Mouse (Mus musculus) midbrain, embryonic 16.5 days (tissue): ENCODE measurements around the gene Rnf133. TPM values are rescaled to one million over a fixed set of nuclear protein-coding genes. Genes with fewer than 3 reads are reported as not detected.

Experiments used
- ATAC-seq: fragments of 200-750 bp; cut with Nextera tagmentation; 2 replicates; pipeline ENCODE4 v1.8.0; 2017; ENCODE audit warnings: moderate TSS enrichment
- H3K27ac ChIP-seq: fragments of 300-500 bp; sonication (generic); 2 replicates; pipeline ENCODE4 v1.5.1; 2014; ENCODE audit warnings: mild to moderate bottlenecking, low read length, mixed read lengths
- H3K27me3 ChIP-seq: fragments of 300-500 bp; sonication (generic); 2 replicates; pipeline ENCODE4 v1.6.1; 2014; ENCODE audit warnings: low read depth, low read length, mixed read lengths; ENCODE audit not compliant: control insufficient read depth, insufficient read depth
- H3K36me3 ChIP-seq: fragments of 300-500 bp; sonication (generic); 2 replicates; pipeline ENCODE4 v1.6.1; 2014; ENCODE audit warnings: mild to moderate bottlenecking, low read length, moderate library complexity, mixed read lengths; ENCODE audit not compliant: control insufficient read depth, insufficient read depth
- H3K4me1 ChIP-seq: fragments of 300-500 bp; sonication (generic); 2 replicates; pipeline ENCODE4 v1.6.1; 2014; ENCODE audit warnings: mild to moderate bottlenecking, low read length, mixed read lengths; ENCODE audit not compliant: control insufficient read depth, insufficient read depth
- H3K4me2 ChIP-seq: fragments of 300-500 bp; sonication (generic); 2 replicates; pipeline ENCODE4 v1.6.1; 2014; ENCODE audit warnings: mild to moderate bottlenecking, low read length, mixed read lengths
- H3K4me3 ChIP-seq: fragments of 300-500 bp; sonication (generic); 2 replicates; pipeline ENCODE4 v1.5.1; 2014; ENCODE audit warnings: low read depth, mild to moderate bottlenecking, low read length, moderate library complexity, mixed read lengths
- H3K9ac ChIP-seq: fragments of 300-500 bp; sonication (generic); 2 replicates; pipeline ENCODE4 v1.6.1; 2014; ENCODE audit warnings: low read depth, low read length, mixed read lengths
- H3K9me3 ChIP-seq: fragments of 300-500 bp; sonication (generic); replicated peaks from 2 replicates; pipeline ENCODE4 v1.6.1; 2014; ENCODE audit warnings: mild to moderate bottlenecking, low read length, mixed read lengths; ENCODE audit not compliant: control insufficient read depth, poor library complexity, severe bottlenecking
- WGBS: fragments of 180-500 bp; shearing (Covaris S2); extraction: QIAGEN DNeasy Blood & Tissue Kit; methylation state at CpG from one replicate; pipeline ENCODE4 v1.1.7; 2014; 5-methylcytosine and 5-hydroxymethylcytosine counted together
- polyA plus RNA-seq: library from polyadenylated mRNA; unstranded; fragments of >200 nt; fragmentation: Nextera tagmentation; extraction: Ambion mirVana; gene quantifications from 2 replicates; pipeline ENCODE4 v1.2.1, GENCODE M21; 2015

Gene Rnf133
- polyA plus RNA-seq, result not detected in 2 replicates

GRCm38 (mm10) chr6:23650205-23650604 lies at the start of gene Rnf133:
Rnf133 (minus strand) TSS chr6:23650305.
- Histone ChIP-seq H3K4me3 (no peak within 1 kb of the TSS), H3K9ac (no peak within 1 kb of the TSS), H3K4me1 (no peaks in the 10 kb centered on the region), H3K4me2 (no peak within 1 kb of the TSS), H3K9me3 (no peaks in the 10 kb centered on the region), H3K27ac (no peak within 1 kb of the TSS), H3K36me3 (no peaks in the 10 kb centered on the region), H3K27me3 (no peaks in the 10 kb centered on the region)
- ATAC-seq, result no peak
- 94% methylated on average over 2 of the region's 2 CpGs for WGBS

- Histone ChIP-seq H3K36me3 (no peaks in the 10 kb centered on the region), H3K27me3 (no peaks in the 10 kb centered on the region), H3K9ac (no peak overlapping the region), H3K27ac (no peak overlapping the region), H3K4me2 (no peak overlapping the region), H3K9me3 (no peaks in the 10 kb centered on the region), H3K4me3 (no peak overlapping the region), H3K4me1 (no peaks in the 10 kb centered on the region)
- 74% methylated on average over 1 of the region's 1 CpGs for WGBS
- no peak for ATAC-seq
Measured at GRCm38 (mm10) chr6:23678172-23678571, 28.1 kb upstream of the Rnf133 start.

- Histone ChIP-seq H3K4me1 (no peaks in the 10 kb centered on the region), H3K36me3 (no peaks in the 10 kb centered on the region), H3K4me2 (no peak within 1 kb of the TSS), H3K4me3 (no peak within 1 kb of the TSS), H3K9me3 (no peaks in the 10 kb centered on the region), H3K27me3 (no peaks in the 10 kb centered on the region), H3K27ac (no peak within 1 kb of the TSS), H3K9ac (no peak within 1 kb of the TSS)
- no peak for ATAC-seq
- WGBS, result 81% methylated on average over 2 of the region's 2 CpGs
Measured at GRCm38 (mm10) chr6:23655036-23655435, 4.9 kb upstream of the Rnf133 start, which contains the start of gene Rnf148. Rnf148 (minus strand) TSS chr6:23655136.

- H3K4me3 ChIP-seq, result no peak overlapping the region
- H3K36me3 ChIP-seq, result no peaks in the 10 kb centered on the region
- 78% methylated on average over 8 of the region's 8 CpGs for whole genome bisulfite sequencing
- ATAC-seq, result no peak
- H3K27ac ChIP-seq, result no peak overlapping the region
- H3K9ac ChIP-seq, result no peak overlapping the region
- no peaks in the 10 kb centered on the region for H3K9me3 ChIP-seq
- no peaks in the 10 kb centered on the region for H3K4me1 ChIP-seq
- no peak overlapping the region for H3K4me2 ChIP-seq
- H3K27me3 ChIP-seq, result no peaks in the 10 kb centered on the region
Measured at GRCm38 (mm10) chr6:23648732-23649131, 1.4 kb downstream of the Rnf133 start.

GRCm38 (mm10) chr6:23647627-23648247 lies 2.4 kb downstream of the Rnf133 start:
- H3K27me3 ChIP-seq, result no peaks in the 10 kb centered on the region
- no peaks in the 10 kb centered on the region for H3K4me1 ChIP-seq
- no peak overlapping the region for H3K4me3 ChIP-seq
- no peak overlapping the region for H3K9ac ChIP-seq
- ATAC-seq, result no peak
- 73% methylated on average over 7 of the region's 7 CpGs for WGBS
- H3K4me2 ChIP-seq, result no peak overlapping the region
- H3K36me3 ChIP-seq, result no peaks in the 10 kb centered on the region
- H3K9me3 ChIP-seq, result no peaks in the 10 kb centered on the region
- no peak overlapping the region for H3K27ac ChIP-seq

GRCm38 (mm10) chr6:23637081-23637480 lies 13.0 kb downstream of the Rnf133 start:
- Histone ChIP-seq H3K27me3 (no peaks in the 10 kb centered on the region), H3K36me3 (no peaks in the 10 kb centered on the region), H3K9me3 (no peaks in the 10 kb centered on the region), H3K27ac (no peak overlapping the region), H3K4me3 (no peak overlapping the region), H3K9ac (no peak overlapping the region), H3K4me1 (no peaks in the 10 kb centered on the region), H3K4me2 (no peak overlapping the region)
- 65% methylated on average over 3 of the region's 3 CpGs for WGBS
- ATAC-seq, result no peak

- Histone ChIP-seq H3K27me3 (no peaks in the 10 kb centered on the region), H3K36me3 (no peaks in the 10 kb centered on the region), H3K4me3 (no peak overlapping the region), H3K9me3 (no peaks in the 10 kb centered on the region), H3K9ac (no peak overlapping the region), H3K4me2 (no peak overlapping the region), H3K27ac (no peak overlapping the region), H3K4me1 (no peaks in the 10 kb centered on the region)
- WGBS, result 94% methylated on average over 3 of the region's 3 CpGs
- ATAC-seq, result no peak
Measured at GRCm38 (mm10) chr6:23635208-23635607, 14.9 kb downstream of the Rnf133 start.

GRCm38 (mm10) chr6:23634016-23634415 lies 16.1 kb downstream of the Rnf133 start:
- Histone ChIP-seq H3K9ac (no peak overlapping the region), H3K36me3 (no peaks in the 10 kb centered on the region), H3K4me2 (no peak overlapping the region), H3K4me3 (no peak overlapping the region), H3K27me3 (no peaks in the 10 kb centered on the region), H3K27ac (no peak overlapping the region), H3K4me1 (no peaks in the 10 kb centered on the region), H3K9me3 (no peaks in the 10 kb centered on the region)
- no peak for ATAC-seq
- 84% methylated on average over 9 of the region's 9 CpGs for WGBS

GRCm38 (mm10) chr6:23630465-23630864 lies 19.6 kb downstream of the Rnf133 start:
- Histone ChIP-seq H3K27ac (no peak overlapping the region), H3K36me3 (no peaks in the 10 kb centered on the region), H3K9me3 (no peaks in the 10 kb centered on the region), H3K27me3 (no peaks in the 10 kb centered on the region), H3K9ac (no peak overlapping the region), H3K4me1 (no peaks in the 10 kb centered on the region), H3K4me3 (no peak overlapping the region), H3K4me2 (no peak overlapping the region)
- WGBS, result 10% methylated on average over 4 of the region's 4 CpGs
- ATAC-seq, result no peak
